Mouse (Mus musculus) CH12.LX (cell line): ENCODE measurements around the gene Cds1.

Source experiments
- CTCF ChIP-seq, 2 experiments: IDR thresholded peaks in 1 of 2; conservative IDR thresholded peaks in 1 of 2; 2 replicates each; pipeline ENCODE4 v1.5.1; 2011 to 2012; ENCODE audit warnings: low read depth in 2 of 2, low read length in 2 of 2, improper control_type of control experiment in 1 of 2, inconsistent platforms in 1 of 2, mild to moderate bottlenecking in 1 of 2, moderate library complexity in 1 of 2
- ELF1 ChIP-seq: IDR thresholded peaks from 2 replicates; pipeline ENCODE4 v1.6.1; 2014; ENCODE audit warnings: low read depth, mild to moderate bottlenecking, inconsistent platforms, low read length, improper control_type of control experiment
- KAT2A ChIP-seq: IDR thresholded peaks from 2 replicates; pipeline ENCODE4 v1.6.1; 2012; ENCODE audit warnings: low read length, improper control_type of control experiment, inconsistent platforms; ENCODE audit not compliant: insufficient replicate concordance
- SIN3A ChIP-seq: IDR thresholded peaks from 2 replicates; pipeline ENCODE4 v1.6.1; 2012; ENCODE audit warnings: low read length, improper control_type of control experiment, inconsistent platforms

- no peak for TF ChIP-seq SIN3A
- no peak for TF ChIP-seq CTCF (conservative IDR thresholded peaks at IDR 0.05 in 1 of 2, IDR thresholded peaks at IDR 0.05 in 1 of 2; ENCODE audit: low read depth in 2 of 2, low read length in 2 of 2)
- no peak for TF ChIP-seq KAT2A
- no peak for TF ChIP-seq ELF1
These were observed 39.2 kb upstream of the Cds1 start for GRCm38 (mm10) chr5:101725703-101726102.
